Mouse (Mus musculus): ENCODE data around the gene Pdia4.
A peak's percentile ranks its signal among the peaks of the same experiment; 100 is the strongest.
"Not testable (repeated sequence)": the region's sequence is repeated elsewhere in the genome, so short reads cannot be mapped to it uniquely, and the experiment has no call there.

Pdia4 gene

GRCm38 (mm10) chr6:47810181-47810580, 3.0 kb downstream of the Pdia4 start:
- DNase-seq = no peak

GRCm38 (mm10) chr6:47809053-47809452, 4.2 kb downstream of the Pdia4 start:
- no peak for DNase-seq

GRCm38 (mm10) chr6:47808545-47808944, 4.7 kb downstream of the Pdia4 start:
- no peak for DNase-seq

- no peak for DNase-seq
These were observed 5.8 kb downstream of the Pdia4 start for GRCm38 (mm10) chr6:47807419-47807818.

GRCm38 (mm10) chr6:47805520-47805919, 7.7 kb downstream of the Pdia4 start:
- no peak for DNase-seq

- DNase-seq = peak; percentile 59 to 84
These were observed 14.2 kb downstream of the Pdia4 start for GRCm38 (mm10) chr6:47799079-47799478.

- peak; percentile 66 to 75 for DNase-seq
These were observed 19.0 kb downstream of the Pdia4 start for GRCm38 (mm10) chr6:47794106-47794830.

GRCm38 (mm10) chr6:47793284-47793683, 19.9 kb downstream of the Pdia4 start:
- no peak for DNase-seq

GRCm38 (mm10) chr6:47792533-47792932, 20.7 kb downstream of the Pdia4 start:
- no peak for DNase-seq

GRCm38 (mm10) chr6:47790745-47791144, 22.5 kb downstream of the Pdia4 start:
- DNase-seq = peak; percentile 65 to 70

- DNase-seq = no peak
These were observed 24.4 kb downstream of the Pdia4 start for GRCm38 (mm10) chr6:47788821-47789220.

GRCm38 (mm10) chr6:47787941-47788736, 25.1 kb downstream of the Pdia4 start:
- peak; percentile 83 to 92 for DNase-seq

- DNase-seq = no peak
These were observed 28.4 kb downstream of the Pdia4 start for GRCm38 (mm10) chr6:47784707-47785412.

GRCm38 (mm10) chr6:47781091-47781968, 31.9 kb downstream of the Pdia4 start:
- DNase-seq = peak in 1 of 2 experiments; percentile 40

GRCm38 (mm10) chr6:47780576-47781013, 32.6 kb downstream of the Pdia4 start:
- DNase-seq = peak; percentile 15 to 38

GRCm38 (mm10) chr6:47771760-47772159, 41.5 kb downstream of the Pdia4 start:
- DNase-seq = peak; percentile 1 to 30

GRCm38 (mm10) chr6:47771113-47771512, 42.1 kb downstream of the Pdia4 start:
- DNase-seq = peak in 1 of 2 experiments; percentile 26

- DNase-seq = peak in 1 of 2 experiments; percentile 1
These were observed 43.4 kb downstream of the Pdia4 start for GRCm38 (mm10) chr6:47769861-47770260.

GRCm38 (mm10) chr6:47768520-47768919, 44.7 kb downstream of the Pdia4 start:
- DNase-seq = not testable (repeated sequence)

- DNase-seq = not testable (repeated sequence)
These were observed 45.9 kb downstream of the Pdia4 start for GRCm38 (mm10) chr6:47767355-47767754.

GRCm38 (mm10) chr6:47762686-47763085, 50.5 kb downstream of the Pdia4 start:
- peak in 1 of 2 experiments; percentile 29 for DNase-seq

- not testable (repeated sequence) for DNase-seq
These were observed 53.8 kb downstream of the Pdia4 start for GRCm38 (mm10) chr6:47759406-47759805.

Measured in kidney, postnatal 25 days (tissue).